Mouse (Mus musculus): Measurements from ENCODE around the gene Il12rb1. TPM values are rescaled to one million over a fixed set of nuclear protein-coding genes. Genes with fewer than 3 reads are reported as not detected.

Il12rb1 gene
- polyA plus RNA-seq (2016; fragmentation: Nextera tagmentation; extraction: Ambion mirVana): not detected in 2 replicates

- no peak for DNase-seq (ENCODE audit: low spot score)
- Histone ChIP-seq H3K9me3 (replicated peaks) (no peaks in the 10 kb centered on the region), H3K27me3 (ENCODE audit: low read depth, poor library complexity, severe bottlenecking) (peaks cover 66% of the 10 kb centered on the region), H3K4me3 (no peak within 1 kb of the TSS), H3K4me1 (peaks cover 38% of the 10 kb centered on the region), H3K36me3 (no peaks in the 10 kb centered on the region), H3K27ac (no peak within 1 kb of the TSS)
- WGBS: 66% methylated on average over 5 of the region's 5 CpGs
Observed at GRCm38 (mm10) chr8:70808239-70808638, at the start of gene Il12rb1. Gene Il12rb1 (plus strand): TSS chr8:70808449.

- Histone ChIP-seq H3K4me1 (peaks cover 51% of the 10 kb centered on the region), H3K36me3 (peaks cover 30% of the 10 kb centered on the region), H3K4me3 (no peak overlapping the region), H3K9me3 (replicated peaks) (no peaks in the 10 kb centered on the region), H3K27me3 (ENCODE audit: low read depth, poor library complexity, severe bottlenecking) (0 out of 2 replicates have a peak, but pooled peaks cover 4% of the 10 kb centered on the region), H3K27ac (no peak overlapping the region)
- 75% methylated on average over 19 of the region's 19 CpGs for WGBS
- DNase-seq (ENCODE audit: low spot score): no peak
Observed at GRCm38 (mm10) chr8:70758616-70759561, 49.4 kb upstream of the Il12rb1 start.

- Histone ChIP-seq H3K27me3 (ENCODE audit: low read depth, poor library complexity, severe bottlenecking) (0 out of 2 replicates have a peak, but pooled peaks cover 4% of the 10 kb centered on the region), H3K36me3 (peaks cover 33% of the 10 kb centered on the region), H3K9me3 (replicated peaks) (no peaks in the 10 kb centered on the region), H3K27ac (peak overlapping the region; percentile 82), H3K4me3 (peak overlapping the region; percentile 75), H3K4me1 (peaks cover 37% of the 10 kb centered on the region)
- 2% methylated on average over 22 of the region's 22 CpGs for WGBS
- DNase-seq (ENCODE audit: low spot score): no peak
Observed at GRCm38 (mm10) chr8:70760350-70760749, 47.9 kb upstream of the Il12rb1 start.

GRCm38 (mm10) chr8:70760775-70761406 is 47.4 kb upstream of the Il12rb1 start, which contains the start of gene Mpv17l2:
Gene Mpv17l2 (minus strand): TSS chr8:70760946.
- Histone ChIP-seq H3K4me3 (peak within 1 kb of the TSS; percentile 75), H3K36me3 (peaks cover 32% of the 10 kb centered on the region), H3K9me3 (replicated peaks) (no peaks in the 10 kb centered on the region), H3K4me1 (peaks cover 35% of the 10 kb centered on the region), H3K27me3 (ENCODE audit: low read depth, poor library complexity, severe bottlenecking) (0 out of 2 replicates have a peak, but pooled peaks cover 1% of the 10 kb centered on the region), H3K27ac (peak within 1 kb of the TSS; percentile 82)
- WGBS: 1% methylated on average over 55 of the region's 55 CpGs
- DNase-seq (ENCODE audit: low spot score): peak; percentile 93

- Histone ChIP-seq H3K4me1 (peaks cover 46% of the 10 kb centered on the region), H3K27ac (no peak overlapping the region)
- WGBS: 83% methylated on average over 1 of the region's 1 CpGs
Observed at GRCm38 (mm10) chr8:70762118-70762517, 46.1 kb upstream of the Il12rb1 start.

GRCm38 (mm10) chr8:70763354-70763753 is 44.9 kb upstream of the Il12rb1 start:
- H3K36me3 ChIP-seq: peaks cover 19% of the 10 kb centered on the region
- peak; percentile 86 for DNase-seq (ENCODE audit: low spot score)
- peaks cover 51% of the 10 kb centered on the region for H3K4me1 ChIP-seq
- H3K9me3 ChIP-seq (replicated peaks): no peaks in the 10 kb centered on the region
- H3K27ac ChIP-seq: no peak overlapping the region
- H3K4me3 ChIP-seq: no peak overlapping the region
- H3K27me3 ChIP-seq (ENCODE audit: low read depth, poor library complexity, severe bottlenecking): no peaks in the 10 kb centered on the region
- 8% methylated on average over 3 of the region's 3 CpGs for WGBS

More at GRCm38 (mm10) chr8:70762118-70762517, 46.1 kb upstream of the Il12rb1 start:
- Histone ChIP-seq H3K4me3 (no peak overlapping the region), H3K9me3 (replicated peaks) (no peaks in the 10 kb centered on the region), H3K36me3 (peaks cover 19% of the 10 kb centered on the region), H3K27me3 (ENCODE audit: low read depth, poor library complexity, severe bottlenecking) (no peaks in the 10 kb centered on the region)
- no peak for DNase-seq (ENCODE audit: low spot score)

- no peak overlapping the region for H3K27ac ChIP-seq
- no peak for DNase-seq (ENCODE audit: low spot score)
- no peaks in the 10 kb centered on the region for H3K9me3 ChIP-seq (replicated peaks)
- H3K36me3 ChIP-seq: peaks cover 21% of the 10 kb centered on the region
- H3K27me3 ChIP-seq (ENCODE audit: low read depth, poor library complexity, severe bottlenecking): no peaks in the 10 kb centered on the region
- H3K4me3 ChIP-seq: no peak overlapping the region
- H3K4me1 ChIP-seq: peaks cover 46% of the 10 kb centered on the region
- 84% methylated on average over 8 of the region's 8 CpGs for WGBS
Observed at GRCm38 (mm10) chr8:70764026-70764425, 44.2 kb upstream of the Il12rb1 start.

GRCm38 (mm10) chr8:70764676-70765075 is 43.6 kb upstream of the Il12rb1 start:
- no peaks in the 10 kb centered on the region for H3K9me3 ChIP-seq (replicated peaks)
- peaks cover 42% of the 10 kb centered on the region for H3K4me1 ChIP-seq
- 94% methylated on average over 13 of the region's 13 CpGs for WGBS
- peaks cover 27% of the 10 kb centered on the region for H3K36me3 ChIP-seq
- DNase-seq (ENCODE audit: low spot score): no peak
- no peak overlapping the region for H3K27ac ChIP-seq
- H3K27me3 ChIP-seq (ENCODE audit: low read depth, poor library complexity, severe bottlenecking): no peaks in the 10 kb centered on the region
- H3K4me3 ChIP-seq: no peak overlapping the region

- H3K36me3 ChIP-seq: peaks cover 34% of the 10 kb centered on the region
- 85% methylated on average over 9 of the region's 9 CpGs for WGBS
- H3K27me3 ChIP-seq (ENCODE audit: low read depth, poor library complexity, severe bottlenecking): no peaks in the 10 kb centered on the region
- H3K4me3 ChIP-seq: peak overlapping the region; percentile 55
- DNase-seq (ENCODE audit: low spot score): no peak
- H3K27ac ChIP-seq: no peak overlapping the region; the same call in 1 of the 2 replicates
- H3K4me1 ChIP-seq: peaks cover 38% of the 10 kb centered on the region
- no peaks in the 10 kb centered on the region for H3K9me3 ChIP-seq (replicated peaks)
Observed at GRCm38 (mm10) chr8:70765329-70765728, 42.9 kb upstream of the Il12rb1 start.

- WGBS: 2% methylated on average over 34 of the region's 34 CpGs
- peaks cover 40% of the 10 kb centered on the region for H3K36me3 ChIP-seq
- H3K9me3 ChIP-seq (replicated peaks): no peaks in the 10 kb centered on the region
- H3K27me3 ChIP-seq (ENCODE audit: low read depth, poor library complexity, severe bottlenecking): no peaks in the 10 kb centered on the region
- peak overlapping the region; percentile 71 for H3K27ac ChIP-seq
- DNase-seq (ENCODE audit: low spot score): peak; percentile 61
- H3K4me1 ChIP-seq: peaks cover 33% of the 10 kb centered on the region
- H3K4me3 ChIP-seq: peak overlapping the region; percentile 55
Observed at GRCm38 (mm10) chr8:70765838-70766570, 42.2 kb upstream of the Il12rb1 start.

GRCm38 (mm10) chr8:70766571-70767440 is 41.4 kb upstream of the Il12rb1 start:
- Histone ChIP-seq H3K27me3 (ENCODE audit: low read depth, poor library complexity, severe bottlenecking) (no peaks in the 10 kb centered on the region), H3K36me3 (peaks cover 48% of the 10 kb centered on the region), H3K9me3 (replicated peaks) (no peaks in the 10 kb centered on the region), H3K27ac (peak overlapping the region; percentile 71), H3K4me3 (peak overlapping the region; percentile 55), H3K4me1 (peaks cover 26% of the 10 kb centered on the region)
- DNase-seq (ENCODE audit: low spot score): peak; percentile 82
- 7% methylated on average over 21 of the region's 21 CpGs for WGBS

GRCm38 (mm10) chr8:70767503-70767902 is 40.7 kb upstream of the Il12rb1 start:
- H3K4me3 ChIP-seq: no peak overlapping the region
- DNase-seq (ENCODE audit: low spot score): no peak
- 83% methylated on average over 6 of the region's 6 CpGs for WGBS
- no peaks in the 10 kb centered on the region for H3K27me3 ChIP-seq (ENCODE audit: low read depth, poor library complexity, severe bottlenecking)
- H3K4me1 ChIP-seq: peaks cover 26% of the 10 kb centered on the region
- H3K36me3 ChIP-seq: peaks cover 55% of the 10 kb centered on the region
- no peak overlapping the region for H3K27ac ChIP-seq
- no peaks in the 10 kb centered on the region for H3K9me3 ChIP-seq (replicated peaks)
